Mouse (Mus musculus) heart, embryonic 11.5 days (tissue): ENCODE results near the gene Ears2. TPM values are rescaled to one million over a fixed set of nuclear protein-coding genes. Genes with fewer than 3 reads are reported as not detected.

Experiments
- ATAC-seq: fragments of 200-750 bp; cut with Nextera tagmentation; replicated peaks from 2 replicates; pipeline ENCODE4 v1.8.0; 2017; ENCODE audit warnings: moderate library complexity; ENCODE audit not compliant: insufficient number of reproducible peaks, low FRiP score, low TSS enrichment
- H3K27ac ChIP-seq: fragments of 300-500 bp; sonication (generic); 2 replicates; pipeline ENCODE4 v1.5.1; 2014; ENCODE audit warnings: mild to moderate bottlenecking, low read depth, low read length
- H3K27me3 ChIP-seq: fragments of 300-500 bp; sonication (generic); 2 replicates; pipeline ENCODE4 v1.6.1; 2014; ENCODE audit warnings: mild to moderate bottlenecking, low read length, mixed read lengths; ENCODE audit not compliant: control insufficient read depth, insufficient read depth
- H3K36me3 ChIP-seq: fragments of 300-500 bp; sonication (generic); 2 replicates; pipeline ENCODE4 v1.6.1; 2014; ENCODE audit warnings: mild to moderate bottlenecking, low read length, moderate library complexity, mixed read lengths; ENCODE audit not compliant: control insufficient read depth, insufficient read depth
- H3K4me1 ChIP-seq: fragments of 300-500 bp; sonication (generic); 2 replicates; pipeline ENCODE4 v1.6.1; 2014; ENCODE audit warnings: low read length; ENCODE audit not compliant: control insufficient read depth, insufficient read depth
- H3K4me2 ChIP-seq: fragments of 300-500 bp; sonication (generic); 2 replicates; pipeline ENCODE4 v1.6.1; 2014; ENCODE audit warnings: mild to moderate bottlenecking, moderate library complexity
- H3K4me3 ChIP-seq: fragments of 300-500 bp; sonication (generic); 2 replicates; pipeline ENCODE4 v1.5.1; 2014; ENCODE audit warnings: low read depth, low read length
- H3K9ac ChIP-seq: fragments of 300-500 bp; sonication (generic); 2 replicates; pipeline ENCODE4 v1.6.1; 2014; ENCODE audit warnings: mild to moderate bottlenecking, low read depth, low read length, moderate library complexity
- H3K9me3 ChIP-seq: fragments of 300-500 bp; sonication (generic); replicated peaks from 2 replicates; pipeline ENCODE4 v1.6.1; 2016; ENCODE audit warnings: low read length; ENCODE audit not compliant: control insufficient read depth
- WGBS: fragments of 180-500 bp; shearing (Covaris S2); extraction: QIAGEN DNeasy Blood & Tissue Kit; methylation state at CpG from one replicate; pipeline ENCODE4 v1.1.7; 2014; ENCODE audit not compliant: insufficient replicate concordance; 5-methylcytosine and 5-hydroxymethylcytosine counted together
- polyA plus RNA-seq: library from polyadenylated mRNA; unstranded; fragments of >200 nt; fragmentation: Nextera tagmentation; extraction: Ambion mirVana; gene quantifications from 2 replicates; pipeline ENCODE4 v1.2.1, GENCODE M21; 2014

Ears2 gene
- polyA plus RNA-seq, 1 experiment from 2014 or later, result 21.4 TPM

DNA sequence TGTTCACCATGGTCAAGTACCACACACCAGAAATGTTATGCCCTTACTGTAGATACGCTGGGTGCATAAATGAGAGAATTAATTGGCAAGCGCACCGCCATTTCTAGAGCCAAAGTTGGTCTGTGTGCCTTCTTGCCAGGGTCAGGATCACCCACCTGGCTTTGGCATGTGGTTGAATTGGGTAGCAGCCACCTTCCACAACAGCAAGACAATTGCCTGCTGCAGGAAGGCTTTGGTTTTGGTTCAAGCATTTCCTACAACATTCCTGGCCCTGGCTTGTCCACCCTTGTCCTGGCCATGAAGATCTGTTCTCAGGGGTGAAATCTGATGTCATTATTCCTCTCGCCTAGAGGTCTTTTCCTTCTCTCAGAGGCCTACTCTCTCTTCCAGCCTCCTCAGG lies 54.7 kb downstream of the Ears2 start:
- WGBS, result 96% methylated on average over 4 of the region's 4 CpGs
- Histone ChIP-seq H3K9ac (no peak overlapping the region), H3K4me2 (no peak overlapping the region), H3K4me1 (peaks cover 23% of the 10 kb centered on the region), H3K9me3 (no peaks in the 10 kb centered on the region), H3K4me3 (no peak overlapping the region), H3K36me3 (peaks cover 22% of the 10 kb centered on the region), H3K27me3 (no peaks in the 10 kb centered on the region), H3K27ac (no peak overlapping the region)
- no peak for ATAC-seq

DNA sequence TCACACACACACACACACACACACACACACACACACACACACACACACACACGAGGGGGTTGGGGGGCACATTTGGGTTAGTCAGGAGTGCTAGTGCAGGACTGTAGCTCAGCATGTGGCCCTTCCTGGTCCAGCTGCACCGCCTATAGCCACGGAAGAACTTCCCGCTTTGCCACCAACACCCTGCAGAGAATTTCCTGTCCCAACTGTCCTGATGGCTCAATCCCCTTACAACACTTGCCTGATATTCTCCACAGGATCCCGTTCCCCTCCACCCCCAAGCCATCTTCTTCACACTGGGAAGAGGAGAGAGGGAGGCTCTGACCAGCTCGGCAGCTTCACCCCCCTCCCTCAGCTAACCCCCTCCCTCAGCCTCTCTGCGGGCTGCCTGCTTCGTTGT lies 66.7 kb downstream of the Ears2 start:
- Histone ChIP-seq H3K27me3 (no peaks in the 10 kb centered on the region), H3K4me3 (no peak overlapping the region), H3K4me2 (no peak overlapping the region), H3K9ac (no peak overlapping the region), H3K27ac (no peak overlapping the region), H3K9me3 (no peaks in the 10 kb centered on the region), H3K4me1 (no peaks in the 10 kb centered on the region), H3K36me3 (peaks cover 42% of the 10 kb centered on the region)
- 63% methylated on average over 8 of the region's 8 CpGs for WGBS
- ATAC-seq, result no peak

DNA sequence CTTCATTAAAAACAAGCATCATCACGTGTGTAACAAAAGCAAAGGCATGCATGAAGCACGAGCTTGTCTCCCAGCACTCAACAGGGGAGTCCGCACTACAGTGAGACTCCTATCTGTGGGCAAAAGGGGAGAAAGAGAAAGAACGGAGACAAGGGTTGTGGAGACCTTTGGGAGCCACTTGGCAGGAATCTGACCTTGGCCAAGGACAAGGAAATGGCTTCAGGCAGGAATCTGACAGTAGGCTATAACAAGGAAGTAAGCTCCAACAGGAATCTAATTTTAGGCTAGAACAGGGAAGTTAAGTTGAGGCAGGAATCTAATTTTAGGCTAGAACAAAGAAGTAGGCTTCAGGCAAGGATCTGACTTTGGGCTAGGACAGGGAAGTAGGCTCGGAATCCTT lies 71.1 kb downstream of the Ears2 start:
- H3K4me1 ChIP-seq, result no peaks in the 10 kb centered on the region
- H3K4me3 ChIP-seq, result no peak overlapping the region
- H3K36me3 ChIP-seq, result peaks cover 52% of the 10 kb centered on the region
- no peak overlapping the region for H3K9ac ChIP-seq
- no peak overlapping the region for H3K27ac ChIP-seq
- ATAC-seq, result no peak
- WGBS, result 86% methylated on average over 5 of the region's 5 CpGs
- H3K27me3 ChIP-seq, result no peaks in the 10 kb centered on the region
- no peaks in the 10 kb centered on the region for H3K9me3 ChIP-seq
- no peak overlapping the region for H3K4me2 ChIP-seq

Other genes starting within 250 kb of the Ears2 start
- gene Scnn1b, start 202.2 kb downstream of the Ears2 start, polyA plus RNA-seq, result not detected in 2 replicates
- 17.4 and 18.6 TPM in 2 replicates for gene Cog7, start 85.6 kb downstream of the Ears2 start, polyA plus RNA-seq
- 40.6 and 68.0 TPM in 2 replicates for gene Gga2, start 46.0 kb downstream of the Ears2 start, polyA plus RNA-seq
- gene Ubfd1, start 88 bp downstream of the Ears2 start, polyA plus RNA-seq, result 67.4 and 71.0 TPM in 2 replicates
- gene Ndufab1, start 34.6 kb upstream of the Ears2 start, polyA plus RNA-seq, result 1,202 and 1,222 TPM in 2 replicates
- gene Palb2, start 65.7 kb upstream of the Ears2 start, polyA plus RNA-seq, result 12.6 and 13.9 TPM in 2 replicates
- 78.7 and 85.7 TPM in 2 replicates for gene Dctn5, start 65.8 kb upstream of the Ears2 start, polyA plus RNA-seq
- gene Plk1, start 92.2 kb upstream of the Ears2 start, polyA plus RNA-seq, result 81.2 and 86.3 TPM in 2 replicates
- gene Ern2, start 118.9 kb upstream of the Ears2 start, polyA plus RNA-seq, result not detected in 2 replicates
- gene Chp2, start 152.2 kb upstream of the Ears2 start, polyA plus RNA-seq, result 0.35 TPM in 1 of 2 replicates, not detected in the other
- gene Prkcb, start 221.5 kb upstream of the Ears2 start, polyA plus RNA-seq, result 11.7 and 13.3 TPM in 2 replicates